Mouse (Mus musculus) C2C12 (cell line): Measurements from ENCODE around the gene Sla2.

Experiments used
- CEBPB ChIP-seq: IDR thresholded peaks from one replicate; pipeline ENCODE4 v1.6.1; 2011; ENCODE audit warnings: low read depth, mild to moderate bottlenecking, control low read depth, moderate library complexity
- CTCF ChIP-seq: IDR thresholded peaks from one replicate; pipeline ENCODE4 v1.5.1; 2011; ENCODE audit not compliant: control insufficient read depth, insufficient read depth, insufficient read length
- FOSL1 ChIP-seq: IDR thresholded peaks from one replicate; pipeline ENCODE4 v1.8.0; 2011; ENCODE audit warnings: mild to moderate bottlenecking, low read length; ENCODE audit not compliant: poor library complexity, insufficient read depth, severe bottlenecking
- MAX ChIP-seq: IDR thresholded peaks from one replicate; pipeline ENCODE4 v1.6.1; 2011; ENCODE audit warnings: mild to moderate bottlenecking, control low read depth
- MYOD1 ChIP-seq: IDR thresholded peaks from one replicate; pipeline ENCODE4 v1.6.1; 2011; ENCODE audit warnings: low read depth; ENCODE audit not compliant: control insufficient read depth, insufficient read length
- USF1 ChIP-seq: IDR thresholded peaks from one replicate; pipeline ENCODE4 v1.6.1; 2011; ENCODE audit warnings: low read depth, mild to moderate bottlenecking, control low read depth, moderate library complexity

DNA sequence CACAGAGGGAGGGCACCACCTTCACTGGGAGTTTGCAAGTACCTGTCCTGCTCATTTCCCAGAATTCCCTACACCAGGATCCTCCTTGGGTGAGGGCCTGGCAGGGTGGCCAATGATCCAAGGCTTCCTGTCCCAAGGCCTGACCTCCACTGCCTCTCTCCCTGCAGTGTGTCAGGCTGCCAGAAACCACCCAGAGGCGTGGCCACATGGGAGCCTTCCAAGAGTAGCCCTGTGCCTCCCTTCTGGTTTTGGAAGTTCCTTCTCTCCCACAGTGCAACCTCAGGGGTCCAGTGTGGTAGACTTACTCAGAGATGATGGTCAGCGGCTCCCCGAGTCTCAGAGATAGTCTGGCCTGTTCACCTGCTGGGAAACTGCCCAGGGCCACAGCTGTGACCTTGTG, 7.5 kb downstream of the Sla2 start:
- TF ChIP-seq CTCF (no peak), CEBPB (no peak), USF1 (no peak), MAX (no peak), FOSL1 (no peak), MYOD1 (no peak)
